Mouse (Mus musculus): ENCODE measurements around the gene Synpo2. TPM values are rescaled to one million over a fixed set of nuclear protein-coding genes. Genes with fewer than 3 reads are reported as not detected.

Synpo2 gene
- polyA plus RNA-seq, 1 experiment = 7.2 TPM

DNA sequence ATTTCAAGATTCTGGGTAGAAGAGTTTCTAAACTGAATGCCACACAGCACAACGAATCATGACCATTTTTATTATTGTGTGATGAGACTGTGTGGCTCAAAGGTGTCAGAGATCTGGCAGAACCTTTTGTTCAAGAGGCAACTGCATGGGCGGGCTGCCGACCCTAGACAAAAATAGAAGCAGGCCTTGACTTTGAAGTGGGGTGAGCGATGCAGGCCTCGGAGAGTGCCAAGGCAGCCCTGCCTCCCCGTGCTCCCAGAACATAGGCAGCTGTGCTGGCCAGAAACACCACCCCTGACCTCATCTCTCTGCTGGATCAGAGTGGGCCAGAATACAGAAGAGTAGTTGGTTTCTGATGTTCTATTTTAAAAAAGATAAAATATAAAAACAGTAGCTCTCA lies 143.5 kb downstream of the Synpo2 start:
- Histone ChIP-seq H3K79me2 (ENCODE audit: control insufficient read depth, insufficient read depth) (no peaks in the 10 kb centered on the region), H3ac (ENCODE audit: control insufficient read depth, insufficient read length, low read depth) (no peak overlapping the region), H3K79me3 (ENCODE audit: low read depth) (no peaks in the 10 kb centered on the region), H3K4me3 (ENCODE audit: insufficient read depth, poor library complexity, severe bottlenecking) (no peak overlapping the region), H3K27me3 (ENCODE audit: control insufficient read depth, insufficient read depth, insufficient read length) (no peaks in the 10 kb centered on the region), H3K36me3 (ENCODE audit: control insufficient read depth, insufficient read depth) (no peaks in the 10 kb centered on the region)
- TF ChIP-seq FOSL1 (IDR thresholded peaks at IDR 0.05; ENCODE audit: insufficient read depth, low read length, poor library complexity, severe bottlenecking) (no peak), USF1 (IDR thresholded peaks at IDR 0.05; ENCODE audit: low read depth) (no peak), MYOD1 (IDR thresholded peaks at IDR 0.05; ENCODE audit: control insufficient read depth, insufficient read length, low read depth) (no peak), MYOG (IDR thresholded peaks at IDR 0.05; ENCODE audit: control insufficient read depth, extremely low read depth, insufficient read length) (no peak), CTCF (IDR thresholded peaks at IDR 0.05; ENCODE audit: control insufficient read depth, insufficient read depth, insufficient read length) (no peak)

DNA sequence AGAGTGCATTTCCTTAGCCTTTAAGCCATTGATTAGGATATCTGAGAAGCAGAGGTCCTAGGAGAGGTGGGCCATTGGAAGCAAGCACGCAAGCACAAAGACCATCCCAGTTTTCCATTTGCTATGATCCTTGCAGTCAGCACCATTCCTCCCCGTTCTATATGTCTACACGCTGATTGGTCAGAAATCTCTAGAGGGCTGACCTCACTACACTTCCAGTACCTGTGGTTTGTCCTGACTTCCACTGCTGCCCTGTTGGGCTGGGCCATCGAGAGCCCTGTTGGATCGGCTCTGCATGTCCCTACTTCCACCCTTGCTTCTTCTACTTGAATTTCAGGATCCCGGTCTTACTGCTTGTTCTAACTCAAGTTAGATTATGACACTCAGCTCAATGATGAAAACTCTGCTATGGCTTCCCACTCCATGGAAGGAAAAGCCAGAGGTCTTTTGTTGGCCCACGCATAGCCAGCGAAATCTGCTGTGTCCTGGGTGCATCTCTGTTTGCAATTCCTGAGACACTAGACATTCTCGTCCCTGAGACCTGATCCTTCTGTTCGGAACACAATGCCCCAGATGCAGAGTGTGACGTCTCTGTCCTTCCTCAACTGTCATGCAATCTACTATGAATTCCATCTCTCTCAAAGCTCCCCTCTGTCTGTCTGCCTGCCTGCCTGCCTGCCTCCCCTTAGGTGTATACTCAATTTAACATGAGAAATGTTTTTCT lies 146.5 kb downstream of the Synpo2 start:
- Histone ChIP-seq H3ac (ENCODE audit: control insufficient read depth, insufficient read length, low read depth) (no peak overlapping the region), H3K79me3 (ENCODE audit: low read depth) (no peaks in the 10 kb centered on the region), H3K4me3 (ENCODE audit: insufficient read depth, poor library complexity, severe bottlenecking) (no peak overlapping the region), H3K36me3 (ENCODE audit: control insufficient read depth, insufficient read depth) (no peaks in the 10 kb centered on the region), H3K79me2 (ENCODE audit: control insufficient read depth, insufficient read depth) (no peaks in the 10 kb centered on the region), H3K27me3 (ENCODE audit: control insufficient read depth, insufficient read depth, insufficient read length) (no peaks in the 10 kb centered on the region)
- TF ChIP-seq MAX (IDR thresholded peaks at IDR 0.05) = no peak
- TF ChIP-seq MYOG (IDR thresholded peaks at IDR 0.05; ENCODE audit: control insufficient read depth, extremely low read depth, insufficient read length) = no peak
- TF ChIP-seq FOSL1 (IDR thresholded peaks at IDR 0.05; ENCODE audit: insufficient read depth, low read length, poor library complexity, severe bottlenecking) = no peak
- TF ChIP-seq USF1 (IDR thresholded peaks at IDR 0.05; ENCODE audit: low read depth) = no peak
- TF ChIP-seq CTCF (IDR thresholded peaks at IDR 0.05; ENCODE audit: control insufficient read depth, insufficient read depth, insufficient read length) = no peak
- TF ChIP-seq MYOD1 (IDR thresholded peaks at IDR 0.05; ENCODE audit: control insufficient read depth, insufficient read length, low read depth) = no peak
- no peak for TF ChIP-seq CEBPB (IDR thresholded peaks at IDR 0.05; ENCODE audit: low read depth)

DNA sequence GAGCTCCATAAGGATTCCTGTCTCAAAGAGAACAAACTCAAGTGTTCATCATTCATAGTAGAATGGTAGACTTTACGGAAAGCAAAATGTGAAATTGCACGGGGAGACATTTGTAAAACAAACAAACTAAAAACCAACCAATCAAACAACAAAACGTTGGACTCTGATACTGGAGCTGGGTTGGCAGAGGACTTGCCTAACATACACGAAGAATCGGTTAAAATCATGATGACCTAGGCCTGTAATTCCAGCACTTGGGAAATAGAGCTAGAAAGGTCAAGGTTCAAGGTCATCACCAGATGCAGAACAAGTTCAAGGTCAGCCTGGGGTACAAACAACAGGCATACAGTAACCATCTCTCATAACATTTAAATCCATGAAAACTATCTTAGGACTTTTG lies 147.7 kb downstream of the Synpo2 start:
- no peak overlapping the region for H3K4me3 ChIP-seq (ENCODE audit: insufficient read depth, poor library complexity, severe bottlenecking)
- H3K79me2 ChIP-seq (ENCODE audit: control insufficient read depth, insufficient read depth) = no peaks in the 10 kb centered on the region
- no peaks in the 10 kb centered on the region for H3K79me3 ChIP-seq (ENCODE audit: low read depth)
- no peaks in the 10 kb centered on the region for H3K27me3 ChIP-seq (ENCODE audit: control insufficient read depth, insufficient read depth, insufficient read length)
- no peak overlapping the region for H3ac ChIP-seq (ENCODE audit: control insufficient read depth, insufficient read length, low read depth)
- TF ChIP-seq CEBPB (IDR thresholded peaks at IDR 0.05; ENCODE audit: low read depth) (no peak), FOSL1 (IDR thresholded peaks at IDR 0.05; ENCODE audit: insufficient read depth, low read length, poor library complexity, severe bottlenecking) (no peak), MAX (IDR thresholded peaks at IDR 0.05) (no peak), USF1 (IDR thresholded peaks at IDR 0.05; ENCODE audit: low read depth) (no peak), MYOG (IDR thresholded peaks at IDR 0.05; ENCODE audit: control insufficient read depth, extremely low read depth, insufficient read length) (no peak), CTCF (IDR thresholded peaks at IDR 0.05; ENCODE audit: control insufficient read depth, insufficient read depth, insufficient read length) (no peak), MYOD1 (IDR thresholded peaks at IDR 0.05; ENCODE audit: control insufficient read depth, insufficient read length, low read depth) (no peak)
- H3K36me3 ChIP-seq (ENCODE audit: control insufficient read depth, insufficient read depth) = no peaks in the 10 kb centered on the region

DNA sequence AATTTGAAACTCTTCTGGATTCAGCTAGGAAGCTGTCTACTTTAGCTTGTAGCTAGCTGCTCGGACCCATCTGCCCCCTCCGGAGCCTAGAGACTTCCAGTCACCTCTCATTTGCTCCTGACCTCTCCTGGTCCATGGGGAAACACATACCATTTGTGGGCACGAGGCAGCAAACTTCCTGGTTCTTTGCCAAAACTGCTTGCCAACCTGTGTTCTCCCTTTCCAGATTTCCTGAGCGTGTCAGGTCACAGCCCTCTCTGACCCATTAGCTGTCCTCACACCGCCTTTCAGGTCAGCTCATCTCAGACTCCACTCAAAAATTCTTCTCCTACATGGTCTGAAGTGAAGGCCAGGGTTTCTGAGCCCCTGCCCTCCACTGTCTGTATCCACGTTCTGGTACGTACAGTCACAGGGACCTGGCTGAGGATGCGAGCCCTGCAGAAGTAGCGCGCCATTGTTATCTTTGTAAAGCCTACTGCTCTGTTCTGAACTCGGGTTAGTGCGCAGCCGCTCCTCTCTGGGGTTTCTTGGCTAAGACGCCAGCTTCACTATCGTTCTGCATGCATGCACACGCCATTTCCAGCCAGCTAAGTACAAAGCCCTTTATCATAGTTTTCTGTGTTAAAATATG lies 150.0 kb downstream of the Synpo2 start:
- no peak for TF ChIP-seq MAX (IDR thresholded peaks at IDR 0.05)
- TF ChIP-seq USF1 (IDR thresholded peaks at IDR 0.05; ENCODE audit: low read depth) = no peak
- no peak for TF ChIP-seq CTCF (IDR thresholded peaks at IDR 0.05; ENCODE audit: control insufficient read depth, insufficient read depth, insufficient read length)
- no peak for TF ChIP-seq CEBPB (IDR thresholded peaks at IDR 0.05; ENCODE audit: low read depth)
- no peak for TF ChIP-seq MYOD1 (IDR thresholded peaks at IDR 0.05; ENCODE audit: control insufficient read depth, insufficient read length, low read depth)
- TF ChIP-seq MYOG (IDR thresholded peaks at IDR 0.05; ENCODE audit: control insufficient read depth, extremely low read depth, insufficient read length) = no peak
- TF ChIP-seq FOSL1 (IDR thresholded peaks at IDR 0.05; ENCODE audit: insufficient read depth, low read length, poor library complexity, severe bottlenecking) = no peak
- H3K79me3 ChIP-seq (ENCODE audit: low read depth) = no peaks in the 10 kb centered on the region
- H3K4me3 ChIP-seq (ENCODE audit: insufficient read depth, poor library complexity, severe bottlenecking) = no peak overlapping the region
- no peak overlapping the region for H3ac ChIP-seq (ENCODE audit: control insufficient read depth, insufficient read length, low read depth)
- no peaks in the 10 kb centered on the region for H3K79me2 ChIP-seq (ENCODE audit: control insufficient read depth, insufficient read depth)
- H3K36me3 ChIP-seq (ENCODE audit: control insufficient read depth, insufficient read depth) = no peaks in the 10 kb centered on the region
- no peaks in the 10 kb centered on the region for H3K27me3 ChIP-seq (ENCODE audit: control insufficient read depth, insufficient read depth, insufficient read length)

DNA sequence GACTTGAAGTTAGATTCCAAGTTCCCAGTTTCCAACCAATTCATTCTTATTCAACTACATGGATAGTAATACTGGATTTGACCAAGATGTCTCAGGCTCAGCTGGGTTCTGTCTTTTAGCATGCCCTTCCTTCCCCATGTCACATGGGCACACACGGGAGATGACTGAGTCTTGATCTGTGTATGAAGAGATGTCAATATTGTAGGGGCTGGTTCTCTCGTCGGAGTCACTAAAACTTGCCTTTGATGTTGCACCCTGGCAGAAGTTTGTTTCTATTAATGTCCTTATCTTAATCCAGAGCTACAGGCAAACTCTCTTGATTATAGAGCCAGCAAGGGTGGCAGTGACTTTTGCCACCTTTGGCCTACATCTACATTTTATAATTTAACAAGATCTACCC lies 154.3 kb downstream of the Synpo2 start:
- no peak for TF ChIP-seq USF1 (IDR thresholded peaks at IDR 0.05; ENCODE audit: low read depth)
- no peak for TF ChIP-seq MAX (IDR thresholded peaks at IDR 0.05)
- no peak for TF ChIP-seq MYOD1 (IDR thresholded peaks at IDR 0.05; ENCODE audit: control insufficient read depth, insufficient read length, low read depth)
- TF ChIP-seq CTCF (IDR thresholded peaks at IDR 0.05; ENCODE audit: control insufficient read depth, insufficient read depth, insufficient read length) = no peak
- no peak for TF ChIP-seq FOSL1 (IDR thresholded peaks at IDR 0.05; ENCODE audit: insufficient read depth, low read length, poor library complexity, severe bottlenecking)
- no peak for TF ChIP-seq CEBPB (IDR thresholded peaks at IDR 0.05; ENCODE audit: low read depth)
- no peak for TF ChIP-seq MYOG (IDR thresholded peaks at IDR 0.05; ENCODE audit: control insufficient read depth, extremely low read depth, insufficient read length)
- H3K27me3 ChIP-seq (ENCODE audit: control insufficient read depth, insufficient read depth, insufficient read length) = no peaks in the 10 kb centered on the region
- H3K4me3 ChIP-seq (ENCODE audit: insufficient read depth, poor library complexity, severe bottlenecking) = no peak overlapping the region
- no peaks in the 10 kb centered on the region for H3K79me2 ChIP-seq (ENCODE audit: control insufficient read depth, insufficient read depth)
- H3K36me3 ChIP-seq (ENCODE audit: control insufficient read depth, insufficient read depth) = no peaks in the 10 kb centered on the region
- no peak overlapping the region for H3ac ChIP-seq (ENCODE audit: control insufficient read depth, insufficient read length, low read depth)
- no peaks in the 10 kb centered on the region for H3K79me3 ChIP-seq (ENCODE audit: low read depth)

All from C2C12 (cell line).